ENCODE assay signal across 13 mouse cellular contexts in the genomic region with DNA sequence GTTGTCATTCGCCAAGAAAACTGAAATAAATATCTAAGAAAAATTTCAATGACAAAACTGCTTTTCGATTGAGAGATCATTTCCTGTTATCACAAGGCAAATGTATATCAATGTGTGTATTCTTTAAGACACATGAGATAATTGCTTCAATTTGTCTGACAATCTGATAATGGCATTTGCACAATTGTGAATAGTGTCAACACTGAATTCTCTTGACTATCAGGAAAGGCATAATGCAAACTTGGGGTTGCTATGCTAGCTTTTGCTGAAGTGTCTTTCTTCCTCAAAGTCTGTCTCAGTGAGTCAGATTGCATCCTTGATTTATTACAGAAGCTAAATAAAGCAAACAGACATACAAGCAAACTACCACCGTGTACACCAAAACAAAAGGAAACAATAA.
"Had no signal": no experiment of that assay in that cellular context is flagged by ENCODE, and none has a peak within 500 bp of the region (broad histone marks: within the 10 kb centered on the region; RNA-seq: fewer than 3 reads in every experiment).

No protein-coding gene starts in this region.

- H3K27me3 ChIP-seq: midbrain, embryonic 13.5 days; midbrain, embryonic 15.5 days; neural tube, embryonic 12.5 days; stomach, embryonic 15.5 days had no signal

- H3K4me3 ChIP-seq: midbrain, embryonic 13.5 days; midbrain, embryonic 15.5 days; neural tube, embryonic 12.5 days; stomach, embryonic 15.5 days had no signal

- H3K27ac ChIP-seq: midbrain, embryonic 13.5 days; midbrain, embryonic 15.5 days; neural tube, embryonic 12.5 days; stomach, embryonic 15.5 days; stomach, postnatal 0 days had no signal

- ATAC-seq: midbrain, embryonic 13.5 days; midbrain, embryonic 15.5 days had no signal

- H3K36me3 ChIP-seq: midbrain, embryonic 13.5 days; midbrain, embryonic 15.5 days; neural tube, embryonic 12.5 days; stomach, embryonic 15.5 days had no signal

- H3K9ac ChIP-seq: lung, embryonic 14.5 days; midbrain, embryonic 13.5 days; midbrain, embryonic 15.5 days; neural tube, embryonic 12.5 days; stomach, embryonic 15.5 days had no signal

- DNase-seq: lung, adult 18-20 months; lung, embryonic 14.5 days; lung, postnatal 10 days; lung, postnatal 4 days; right cerebral cortex, postnatal 14 days; thymus, adult 2 months; thymus, postnatal 25 days; thymus, postnatal 4 days had no signal

- H3K9me3 ChIP-seq: midbrain, embryonic 13.5 days; midbrain, embryonic 15.5 days; neural tube, embryonic 12.5 days; stomach, embryonic 15.5 days had no signal

- H3K4me1 ChIP-seq: midbrain, embryonic 13.5 days; midbrain, embryonic 15.5 days; neural tube, embryonic 12.5 days; stomach, embryonic 15.5 days had no signal

- H3K4me2 ChIP-seq: lung, embryonic 14.5 days; midbrain, embryonic 13.5 days; midbrain, embryonic 15.5 days; neural tube, embryonic 12.5 days; stomach, embryonic 15.5 days had no signal
